Mouse (Mus musculus) erythroblast, embryonic 14.5 days (primary cell): ENCODE data around the gene Pdk4. TPM values are rescaled to one million over a fixed set of nuclear protein-coding genes. Genes with fewer than 3 reads are reported as not detected.

Source experiments
- H3K27me3 ChIP-seq: 2 replicates; pipeline ENCODE4 v1.6.1; 2012; ENCODE audit warnings: inconsistent platforms; ENCODE audit not compliant: control insufficient read depth
- H3K36me3 ChIP-seq: 2 replicates; pipeline ENCODE4 v1.6.1; 2012; ENCODE audit warnings: mild to moderate bottlenecking, inconsistent platforms; ENCODE audit not compliant: control insufficient read depth
- H3K4me1 ChIP-seq: 2 replicates; pipeline ENCODE4 v1.6.1; 2012; ENCODE audit warnings: inconsistent platforms; ENCODE audit not compliant: control insufficient read depth
- H3K4me3 ChIP-seq: replicated peaks from 2 replicates; pipeline ENCODE3; 2012; ENCODE audit warnings: moderate library complexity, mild to moderate bottlenecking, inconsistent platforms
- H3K9me3 ChIP-seq: 2 replicates; pipeline ENCODE4 v1.6.1; 2012; ENCODE audit warnings: low read length, inconsistent platforms, mixed read lengths; ENCODE audit not compliant: control insufficient read depth
- GATA1 ChIP-seq: IDR thresholded peaks from 2 replicates; pipeline ENCODE4 v1.6.1; 2012; ENCODE audit warnings: low read length, inconsistent platforms, mixed read lengths
- TAL1 ChIP-seq: IDR thresholded peaks from 3 replicates; pipeline ENCODE4 v1.6.1; 2012; ENCODE audit warnings: low read length, inconsistent platforms, mixed read lengths
- polyA plus RNA-seq: library from polyadenylated mRNA; stranded (reverse); fragments of >175 nt; gene quantifications from 2 replicates; pipeline ENCODE4 v1.2.3, GENCODE M21; 2012

The Pdk4 gene
- polyA plus RNA-seq, 1 experiment: not detected

DNA sequence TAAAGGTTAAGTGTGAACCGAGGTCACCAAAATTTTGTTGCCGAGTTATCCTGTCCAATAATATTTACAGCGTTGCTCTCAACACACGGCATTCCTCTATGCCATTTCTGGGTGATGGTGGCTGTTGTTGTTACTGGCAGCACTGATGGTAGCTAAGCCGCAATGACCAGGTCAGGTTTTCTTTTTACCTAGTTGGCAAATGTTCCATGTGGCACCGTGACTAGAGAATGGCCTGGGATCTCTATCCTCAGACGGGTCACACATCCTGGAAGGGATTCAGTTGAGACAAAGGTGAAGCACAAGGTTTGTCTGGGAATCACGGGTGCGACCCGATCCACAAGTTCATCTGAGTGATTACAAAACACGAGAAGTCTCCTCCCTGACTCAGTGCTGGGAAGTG, 2.6 kb upstream of the Pdk4 start:
- TF ChIP-seq TAL1: no peak
- TF ChIP-seq GATA1: no peak
- Histone ChIP-seq H3K4me1 (peaks cover 3% of the 10 kb centered on the region), H3K9me3 (no peaks in the 10 kb centered on the region; the same call in 1 of the 2 replicates), H3K36me3 (no peaks in the 10 kb centered on the region), H3K4me3 (no peak overlapping the region), H3K27me3 (peaks cover 14% of the 10 kb centered on the region)

GRCm38 (mm10) chr6:5496854-5497235, 736 bp upstream of the Pdk4 start:
- no peak for TF ChIP-seq GATA1
- no peak for TF ChIP-seq TAL1
- Histone ChIP-seq H3K9me3 (no peaks in the 10 kb centered on the region; the same call in 1 of the 2 replicates), H3K4me3 (no peak overlapping the region), H3K4me1 (peaks cover 3% of the 10 kb centered on the region), H3K36me3 (no peaks in the 10 kb centered on the region), H3K27me3 (peaks cover 14% of the 10 kb centered on the region)

GRCm38 (mm10) chr6:5485028-5485427, 11.1 kb downstream of the Pdk4 start:
- Histone ChIP-seq H3K36me3 (no peaks in the 10 kb centered on the region; the same call in 1 of the 2 replicates), H3K4me3 (no peak overlapping the region), H3K9me3 (no peaks in the 10 kb centered on the region), H3K27me3 (no peaks in the 10 kb centered on the region), H3K4me1 (no peaks in the 10 kb centered on the region)
- TF ChIP-seq GATA1 (no peak), TAL1 (no peak)

- Histone ChIP-seq H3K4me3 (no peak overlapping the region), H3K27me3 (no peaks in the 10 kb centered on the region), H3K36me3 (no peaks in the 10 kb centered on the region; the same call in 1 of the 2 replicates), H3K4me1 (no peaks in the 10 kb centered on the region), H3K9me3 (no peaks in the 10 kb centered on the region)
- TF ChIP-seq GATA1: no peak
- no peak for TF ChIP-seq TAL1
Measured at GRCm38 (mm10) chr6:5482270-5482783, 13.8 kb downstream of the Pdk4 start.

DNA sequence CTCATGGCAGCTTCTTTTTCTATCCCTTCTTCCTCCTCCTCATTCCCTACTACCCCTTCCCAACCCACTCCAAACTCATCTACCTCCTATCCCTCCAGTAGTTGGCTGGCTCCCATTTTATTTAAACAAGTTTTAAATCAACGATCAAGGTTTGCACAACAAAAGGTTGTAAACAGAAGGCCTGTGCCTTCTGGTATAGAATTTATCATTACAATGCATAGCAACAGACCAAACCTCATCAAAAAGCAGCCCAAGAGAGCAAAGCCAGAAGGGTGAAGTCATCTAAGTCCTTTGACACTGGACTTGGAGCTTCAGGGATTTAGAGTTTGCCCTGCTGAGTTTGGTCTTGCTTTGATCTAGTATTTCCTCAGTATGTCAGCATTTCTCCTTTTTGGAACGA, 15.0 kb downstream of the Pdk4 start:
- no peaks in the 10 kb centered on the region; the same call in 1 of the 2 replicates for H3K36me3 ChIP-seq
- no peak for TF ChIP-seq GATA1
- no peak for TF ChIP-seq TAL1

GRCm38 (mm10) chr6:5474021-5474420, 22.1 kb downstream of the Pdk4 start:
- Histone ChIP-seq H3K4me3 (no peak overlapping the region), H3K4me1 (no peaks in the 10 kb centered on the region), H3K9me3 (no peaks in the 10 kb centered on the region), H3K36me3 (no peaks in the 10 kb centered on the region), H3K27me3 (no peaks in the 10 kb centered on the region)
- no peak for TF ChIP-seq GATA1
- no peak for TF ChIP-seq TAL1

More for the DNA sequence above, 15.0 kb downstream of the Pdk4 start:
- Histone ChIP-seq H3K27me3 (no peaks in the 10 kb centered on the region), H3K4me3 (no peak overlapping the region), H3K9me3 (no peaks in the 10 kb centered on the region), H3K4me1 (no peaks in the 10 kb centered on the region)

DNA sequence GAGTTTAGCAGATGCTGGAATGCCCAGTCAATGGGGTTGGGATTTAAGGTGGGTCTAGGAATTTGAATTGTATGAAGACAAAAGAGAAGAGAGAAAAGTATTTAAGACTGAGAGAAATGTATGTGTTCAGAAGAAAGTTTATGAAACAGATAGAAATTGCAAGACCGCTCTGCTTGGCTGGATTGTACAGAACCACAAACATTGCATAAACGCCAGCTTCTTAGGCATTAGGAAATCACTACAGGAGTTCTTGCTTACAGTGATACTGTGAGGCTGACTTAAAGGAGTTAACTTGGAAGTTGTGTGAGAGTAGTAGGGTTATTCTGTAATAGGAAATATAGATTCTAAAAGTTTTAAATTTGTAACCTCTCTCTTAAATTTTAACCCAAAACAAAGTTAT, 23.4 kb downstream of the Pdk4 start:
- TF ChIP-seq TAL1: no peak
- TF ChIP-seq GATA1: no peak
- Histone ChIP-seq H3K4me3 (no peak overlapping the region), H3K4me1 (no peaks in the 10 kb centered on the region), H3K36me3 (no peaks in the 10 kb centered on the region), H3K9me3 (no peaks in the 10 kb centered on the region), H3K27me3 (no peaks in the 10 kb centered on the region)

DNA sequence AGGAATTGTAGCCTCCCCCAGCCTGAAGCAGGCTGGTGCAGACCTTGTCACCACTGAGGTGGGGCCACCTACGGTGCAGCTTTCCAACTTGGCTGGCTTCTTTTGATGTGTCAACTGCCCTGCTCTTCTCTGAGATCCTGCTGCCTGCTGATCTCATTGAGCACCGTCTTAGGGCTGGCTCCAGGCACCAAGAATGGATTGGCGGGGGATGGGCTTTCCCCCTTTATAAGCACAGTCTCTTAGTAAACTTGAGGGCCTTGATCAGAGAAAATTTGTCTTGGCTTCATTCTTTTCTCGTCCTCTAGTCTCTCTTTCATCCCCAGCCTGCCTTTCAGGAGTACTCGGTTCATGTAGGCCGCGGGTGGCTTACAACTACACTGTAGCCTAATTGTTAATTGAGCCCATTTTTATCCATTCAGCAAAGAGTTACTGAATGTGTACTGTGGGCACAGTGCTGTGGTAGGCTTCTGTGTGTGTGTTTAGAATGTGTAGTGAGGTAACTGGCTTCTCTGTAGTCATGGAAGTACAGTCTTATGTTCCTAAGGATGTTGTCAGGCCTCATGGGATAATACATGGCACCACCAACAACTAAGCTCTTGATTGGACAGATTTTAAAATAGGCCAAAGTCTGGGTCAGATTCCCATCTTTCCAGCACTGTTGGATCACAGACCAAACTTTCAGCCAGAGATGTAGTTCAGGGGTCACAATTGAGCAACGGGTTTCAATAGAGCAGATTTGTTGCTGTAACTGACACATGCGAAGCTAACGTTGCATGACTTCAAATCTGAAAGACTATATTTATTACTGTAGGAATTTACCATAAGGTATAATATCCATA, 25.4 kb downstream of the Pdk4 start:
- Histone ChIP-seq H3K4me3 (no peak overlapping the region), H3K27me3 (no peaks in the 10 kb centered on the region), H3K36me3 (no peaks in the 10 kb centered on the region), H3K9me3 (no peaks in the 10 kb centered on the region), H3K4me1 (no peaks in the 10 kb centered on the region)
- TF ChIP-seq TAL1 (no peak), GATA1 (no peak)

GRCm38 (mm10) chr6:5455836-5456235, 40.3 kb downstream of the Pdk4 start:
- Histone ChIP-seq H3K4me3 (no peak overlapping the region), H3K36me3 (no peaks in the 10 kb centered on the region), H3K27me3 (no peaks in the 10 kb centered on the region), H3K4me1 (no peaks in the 10 kb centered on the region), H3K9me3 (no peaks in the 10 kb centered on the region)
- TF ChIP-seq TAL1: no peak
- no peak for TF ChIP-seq GATA1
